Mouse (Mus musculus) olfactory bulb, adult 2 months (tissue): ENCODE measurements around the gene Wwc2.

Experiments
- CTCF ChIP-seq: fragments of 200-500 bp; IDR thresholded peaks from 2 replicates; pipeline ENCODE4 v1.5.1; 2012; ENCODE audit warnings: low read depth, mild to moderate bottlenecking, low read length, moderate library complexity; ENCODE audit not compliant: insufficient read depth
- POLR2A ChIP-seq: fragments of 200-500 bp; IDR thresholded peaks from 2 replicates; pipeline ENCODE4 v1.6.1; 2012; ENCODE audit warnings: mild to moderate bottlenecking, low read depth, low read length, moderate library complexity; ENCODE audit not compliant: insufficient read depth

GRCm38 (mm10) chr8:47996126-47996525, 5.4 kb upstream of the Wwc2 start:
- TF ChIP-seq POLR2A = no peak
- TF ChIP-seq CTCF = no peak
